Mouse (Mus musculus) induced T-regulatory cell, adult 2 months (primary cell): ENCODE data around the gene Frg2f1.
A peak's percentile ranks its signal among the peaks of the same experiment; 100 is the strongest.
"Not testable (repeated sequence)": the region's sequence is repeated elsewhere in the genome, so short reads cannot be mapped to it uniquely, and the experiment has no call there.

Experiments
- DNase-seq: peaks from one replicate; pipeline ENCODE4 v3.0.0-alpha.2; 2012; ENCODE audit warnings: low read depth

Frg2f1 gene

DNA sequence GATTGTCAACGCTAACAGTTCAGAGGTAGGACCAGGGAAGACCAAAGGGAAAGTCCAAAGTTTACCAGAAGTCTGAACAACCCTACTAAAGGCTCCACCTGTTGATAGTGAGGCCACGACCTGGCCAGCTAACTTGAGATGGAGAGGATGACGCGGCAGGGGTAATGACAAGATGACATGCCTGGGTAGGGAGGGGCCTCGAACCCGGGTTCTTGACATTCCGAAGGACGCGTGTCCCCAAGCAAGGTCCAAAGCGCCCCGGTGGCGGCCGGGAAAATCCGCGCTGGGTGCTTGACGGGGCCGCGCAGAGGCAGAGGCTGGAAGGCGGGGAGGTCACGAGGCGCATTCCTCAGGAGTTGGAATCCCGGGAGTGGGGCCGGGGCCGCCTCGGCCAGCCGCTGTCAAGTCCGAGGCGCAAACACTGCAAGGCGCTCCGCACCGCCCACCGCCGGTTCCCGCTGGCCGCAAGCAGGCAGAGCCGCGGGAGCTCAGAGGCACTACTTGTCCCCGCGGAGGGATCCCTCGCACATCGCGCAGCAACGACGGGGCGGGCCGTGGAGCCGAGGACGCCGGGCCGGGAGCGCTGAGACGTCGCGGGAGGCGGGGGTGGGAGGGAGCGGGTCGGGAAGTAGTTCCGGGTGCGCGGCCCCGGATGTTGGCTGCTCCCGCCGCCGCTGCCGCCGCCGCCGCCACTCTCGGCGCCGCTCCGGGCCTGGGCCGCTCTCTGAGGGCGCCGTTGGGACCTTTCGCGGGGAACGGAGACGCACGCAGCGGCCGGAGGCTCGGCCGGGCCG is at the start of gene Frg2f1:
Gene Frg2f1, minus strand, starts transcription at position 499 of the 794 bp plus-strand sequence.
- DNase-seq: peak; percentile 95

DNA sequence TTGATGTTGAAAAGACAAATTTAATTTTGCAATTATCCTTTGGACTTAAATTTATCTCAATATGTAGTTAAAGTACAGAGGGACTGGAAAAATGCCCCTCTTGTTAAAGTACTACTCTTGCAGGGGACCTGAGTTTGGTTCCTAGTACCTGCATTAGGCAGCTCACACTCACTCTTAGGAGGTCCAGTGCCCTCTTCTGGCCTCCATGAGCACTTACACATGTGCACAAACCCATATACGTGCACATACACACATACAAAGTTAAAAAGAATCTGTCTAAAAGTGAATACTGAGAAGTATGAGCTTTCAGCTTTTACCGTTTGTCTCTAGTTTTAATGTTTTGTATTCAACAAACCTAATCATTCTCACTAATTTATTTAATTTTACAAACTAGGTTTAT is 48.7 kb upstream of the Frg2f1 start:
- DNase-seq: no peak

GRCm38 (mm10) chr4:119575459-119575858 is 36.1 kb upstream of the Frg2f1 start:
- no peak for DNase-seq

DNA sequence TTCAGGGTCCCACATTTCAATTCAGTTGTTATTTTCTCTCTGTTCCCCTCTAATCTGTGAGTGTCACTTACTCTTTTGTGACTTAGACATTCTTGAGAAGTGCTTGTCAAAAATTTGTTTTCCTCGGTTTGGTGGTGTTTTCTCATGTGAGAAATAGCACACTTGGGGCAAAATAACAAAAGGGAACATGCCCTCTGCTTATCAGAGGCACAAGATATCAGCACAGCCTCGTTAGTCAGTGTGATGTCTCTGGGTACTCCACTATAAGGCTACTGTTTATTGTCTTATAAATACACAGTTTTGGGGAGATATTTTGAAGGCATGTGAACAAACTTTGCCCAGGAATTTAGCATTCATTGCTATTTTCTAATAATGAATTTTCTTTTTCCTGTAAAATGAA is 35.2 kb upstream of the Frg2f1 start:
- no peak for DNase-seq

DNA sequence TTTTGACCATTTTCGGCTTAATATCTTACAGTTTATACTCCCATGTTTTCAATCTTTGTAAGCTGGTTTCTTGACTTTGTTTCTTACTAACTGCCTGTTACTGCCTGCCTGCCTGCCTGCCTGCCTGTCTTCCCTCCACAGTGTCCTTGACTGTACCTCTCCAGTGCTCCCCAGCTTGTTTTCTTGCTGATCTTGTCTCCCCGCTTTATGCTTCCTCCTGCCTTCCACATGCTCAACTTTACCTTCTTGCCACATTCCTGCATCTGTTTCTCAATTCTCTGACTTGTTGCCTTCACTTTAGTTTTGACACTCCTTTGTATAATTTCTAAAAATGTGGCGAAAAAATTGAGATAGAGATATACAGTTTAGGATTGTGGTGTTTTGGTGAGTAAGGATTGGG is 33.4 kb upstream of the Frg2f1 start:
- no peak for DNase-seq

DNA sequence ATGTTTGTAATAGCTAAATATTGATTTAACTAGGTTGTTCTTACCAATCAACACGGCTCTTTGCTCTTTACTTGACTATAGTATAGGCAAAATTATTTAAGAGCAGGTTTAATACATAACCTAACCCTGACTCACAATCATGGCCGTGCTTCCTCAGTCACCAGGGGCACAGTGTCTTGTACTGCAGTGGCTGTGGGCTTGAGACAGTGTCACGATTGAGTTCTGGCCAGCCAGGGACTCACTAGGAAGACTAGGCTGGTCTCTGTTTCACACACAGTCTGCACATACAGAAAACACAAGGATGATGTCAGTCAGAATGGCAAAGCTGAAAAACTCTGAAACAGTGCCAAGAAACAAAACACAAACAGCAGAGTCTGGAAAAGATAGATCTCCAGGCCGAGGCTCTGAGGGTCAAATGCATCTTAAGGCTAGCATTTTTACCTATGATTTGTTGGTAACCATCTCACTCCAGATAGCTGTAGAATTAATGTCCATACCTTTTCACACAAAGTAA is 27.1 kb upstream of the Frg2f1 start:
- no peak for DNase-seq

GRCm38 (mm10) chr4:119563136-119563535 is 23.8 kb upstream of the Frg2f1 start:
- DNase-seq: no peak

DNA sequence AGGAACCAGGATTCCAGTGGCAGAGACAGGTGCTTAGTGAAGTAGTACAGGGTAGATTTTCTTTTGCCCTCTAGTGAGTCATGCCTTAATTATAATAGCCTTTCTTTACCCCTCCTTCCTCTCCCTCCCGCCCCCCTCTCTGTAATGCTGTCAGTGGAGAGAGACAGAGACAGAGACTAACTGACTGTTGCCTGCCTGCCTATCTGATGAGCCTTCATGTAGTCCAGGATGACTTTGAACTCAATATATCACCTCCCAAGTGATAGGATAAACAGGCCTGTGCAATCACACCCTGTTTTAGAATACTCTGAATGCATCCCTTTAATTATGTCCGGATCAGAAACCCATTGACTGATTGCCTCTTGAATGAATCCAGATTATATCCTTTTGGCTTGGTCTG is 16.1 kb upstream of the Frg2f1 start:
- no peak for DNase-seq

- DNase-seq: no peak
Measured at GRCm38 (mm10) chr4:119550864-119551263, 11.5 kb upstream of the Frg2f1 start.

- no peak for DNase-seq
Measured at GRCm38 (mm10) chr4:119540533-119540890, 1.2 kb upstream of the Frg2f1 start.

- DNase-seq: peak; percentile 80
Measured at GRCm38 (mm10) chr4:119539836-119540532, 655 bp upstream of the Frg2f1 start.

DNA sequence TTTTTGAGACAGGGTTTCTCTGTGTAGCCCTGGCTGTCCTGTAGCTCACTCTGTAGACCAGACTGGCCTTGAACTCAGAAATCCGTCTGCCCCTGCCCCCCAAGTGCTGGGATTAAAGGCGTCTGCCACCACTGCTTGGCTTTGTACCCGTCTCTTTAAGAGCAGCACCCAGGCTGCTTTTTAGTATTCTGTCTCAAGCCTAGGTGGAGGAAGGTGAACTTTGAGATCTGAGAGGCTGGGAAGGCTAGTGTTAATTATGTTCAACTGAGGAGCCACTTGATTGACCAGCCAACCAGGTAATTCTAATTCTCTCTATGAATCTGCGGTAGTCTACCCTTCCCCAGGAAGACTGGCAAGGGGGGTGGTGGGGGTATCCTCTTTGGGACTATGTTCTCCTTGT is 1.9 kb downstream of the Frg2f1 start:
- no peak for DNase-seq

DNA sequence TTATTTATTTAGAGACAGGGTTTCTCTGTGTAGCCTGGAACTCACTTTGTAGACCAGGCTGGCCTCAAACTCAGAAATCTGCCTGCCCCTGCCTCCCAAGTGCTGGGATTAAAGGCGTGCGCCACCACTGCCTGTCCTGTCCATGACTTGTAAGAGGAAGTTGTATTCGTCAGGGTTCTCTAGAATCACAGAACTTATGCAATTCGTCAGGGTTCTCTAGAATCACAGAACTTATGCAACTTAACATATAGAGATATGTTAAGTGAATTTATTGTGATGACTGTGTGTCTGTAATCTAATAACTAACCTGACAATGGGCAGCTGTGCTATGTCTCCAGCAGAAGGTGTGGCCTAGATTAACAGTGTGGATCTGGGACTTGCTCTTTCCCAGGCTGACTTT is 2.7 kb downstream of the Frg2f1 start, which contains the start of gene Foxj3:
Gene Foxj3, plus strand, starts transcription at position 390 of the 400 bp plus-strand sequence.
- DNase-seq: not testable (repeated sequence)

GRCm38 (mm10) chr4:119535103-119535502 is 4.2 kb downstream of the Frg2f1 start:
- DNase-seq: no peak

GRCm38 (mm10) chr4:119531813-119532212 is 7.5 kb downstream of the Frg2f1 start:
- peak; percentile 56 for DNase-seq

DNA sequence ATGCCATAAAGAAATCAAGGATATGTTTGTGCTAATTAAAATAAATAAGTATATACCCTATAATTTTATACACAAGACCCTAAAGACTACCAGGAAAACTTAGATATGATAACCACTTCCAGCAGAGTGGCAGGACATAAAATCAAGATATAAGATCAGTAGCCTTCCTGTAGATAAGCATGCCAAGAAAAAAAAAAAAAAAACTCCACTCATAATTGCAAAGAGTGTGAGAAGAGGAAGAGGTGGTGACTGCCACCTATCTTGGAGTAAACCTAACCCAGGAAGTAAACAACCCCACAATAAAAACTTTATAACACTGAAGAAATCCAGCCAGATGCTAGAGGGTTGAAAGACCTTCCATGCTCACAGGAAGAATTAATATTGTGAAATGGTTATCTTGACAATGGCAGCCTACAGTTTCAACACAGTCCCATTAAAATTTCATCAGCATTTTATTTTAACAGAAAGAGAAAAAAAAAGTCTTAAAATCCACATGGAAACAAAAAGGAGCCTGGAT is 12.9 kb downstream of the Frg2f1 start:
- no peak for DNase-seq

GRCm38 (mm10) chr4:119524466-119524865 is 14.9 kb downstream of the Frg2f1 start:
- DNase-seq: no peak

GRCm38 (mm10) chr4:119524010-119524409 is 15.3 kb downstream of the Frg2f1 start:
- no peak for DNase-seq

DNA sequence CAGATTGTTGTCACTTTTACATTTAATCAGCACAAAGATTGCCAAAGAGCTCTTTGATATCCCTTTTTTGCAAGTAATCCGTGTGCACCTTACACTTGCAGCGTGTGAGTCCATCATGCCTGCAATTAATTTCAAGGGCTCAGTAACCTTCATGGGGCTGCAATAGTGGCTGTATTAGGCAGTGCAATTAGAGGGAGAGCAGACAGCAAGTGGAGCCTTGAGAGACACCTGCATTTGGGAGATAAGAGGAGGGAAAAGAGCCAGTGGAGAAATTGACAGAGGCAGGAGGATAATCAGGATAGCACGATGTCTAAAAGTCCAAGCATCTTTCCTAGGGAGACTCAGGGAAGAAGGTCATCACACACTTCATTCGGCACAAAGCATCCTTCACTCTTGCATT is 15.8 kb downstream of the Frg2f1 start:
- no peak for DNase-seq

DNA sequence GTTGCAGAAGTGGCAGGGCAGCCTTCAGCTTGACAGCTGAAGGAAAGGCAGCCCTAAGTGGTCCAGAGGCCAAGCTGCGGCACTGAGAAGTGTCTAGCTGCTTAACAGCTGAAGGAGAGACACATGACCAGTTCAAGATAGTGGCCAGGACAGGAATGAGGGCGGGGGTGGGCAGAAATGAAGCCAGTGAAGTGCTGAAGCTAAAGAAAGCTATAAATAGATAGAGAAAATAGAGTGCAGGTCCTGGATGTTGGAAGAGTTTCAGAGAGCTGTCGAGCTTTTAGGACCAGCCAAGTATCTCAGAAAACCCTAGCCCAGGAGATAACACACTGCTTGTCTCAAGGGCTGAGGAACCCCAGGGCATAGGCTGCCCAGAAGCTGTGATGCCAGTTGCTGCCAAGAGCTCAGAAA is 26.6 kb downstream of the Frg2f1 start:
- no peak for DNase-seq

- peak; percentile 29 for DNase-seq
Measured at GRCm38 (mm10) chr4:119511591-119511990, 27.7 kb downstream of the Frg2f1 start.

DNA sequence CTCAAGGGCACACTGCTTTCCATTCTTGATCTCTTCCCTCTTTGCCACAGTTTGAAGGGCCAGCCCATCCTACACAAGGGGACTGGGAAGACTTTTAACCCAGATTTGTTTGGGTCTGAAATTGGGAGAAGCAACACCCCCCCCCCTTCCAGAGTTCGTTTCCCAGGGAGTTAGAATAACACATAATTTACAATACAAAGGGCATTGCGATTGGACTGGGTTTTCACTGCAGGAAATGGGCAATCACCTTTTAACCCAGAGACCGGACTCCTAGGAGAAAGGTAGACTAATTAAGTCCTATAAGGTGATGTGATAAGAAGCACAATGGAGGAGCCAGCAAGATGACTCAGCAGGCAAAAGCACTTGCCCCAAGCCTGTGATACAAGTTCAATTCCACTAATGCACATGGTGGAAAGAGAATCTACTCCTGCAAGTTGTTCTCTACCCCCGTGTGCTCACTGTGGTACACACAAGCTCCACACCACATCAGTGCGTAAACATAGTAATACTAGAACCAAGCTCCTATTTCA is 40.9 kb downstream of the Frg2f1 start:
- no peak for DNase-seq

GRCm38 (mm10) chr4:119492933-119493327 is 46.4 kb downstream of the Frg2f1 start:
- no peak for DNase-seq
